Mouse (Mus musculus): ENCODE measurements at regions not wholly inside any gene's neighbourhood (a gene's known extent, or its start where the extent isn't known, plus 50 kb on each side); places are given as distances from the start of the nearest gene placed in this dataset.
A peak's percentile ranks its signal among the peaks of the same experiment; 100 is the strongest.

DNA sequence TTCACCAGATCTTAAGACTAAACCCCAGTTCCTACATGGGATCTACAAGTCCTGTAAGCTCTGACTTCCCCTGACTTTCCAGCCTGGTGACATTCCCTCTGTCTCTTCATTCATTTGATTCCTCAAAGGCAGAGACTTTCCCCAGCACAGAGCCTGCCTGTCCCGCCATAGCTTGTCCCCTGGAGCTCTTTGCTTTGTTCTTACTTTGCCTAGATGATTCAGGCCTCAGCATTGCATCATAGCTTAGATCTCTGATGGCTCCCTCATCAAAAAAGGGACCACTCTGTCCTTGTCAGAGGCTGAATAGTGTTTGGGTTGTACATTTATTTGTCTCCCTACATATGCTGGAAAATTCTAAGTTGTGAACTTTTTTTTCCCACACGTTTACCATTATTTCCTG, 57.6 kb upstream of the Exoc6 start:
- peak in 1 of 2 experiments; percentile 35 for DNase-seq

DNA sequence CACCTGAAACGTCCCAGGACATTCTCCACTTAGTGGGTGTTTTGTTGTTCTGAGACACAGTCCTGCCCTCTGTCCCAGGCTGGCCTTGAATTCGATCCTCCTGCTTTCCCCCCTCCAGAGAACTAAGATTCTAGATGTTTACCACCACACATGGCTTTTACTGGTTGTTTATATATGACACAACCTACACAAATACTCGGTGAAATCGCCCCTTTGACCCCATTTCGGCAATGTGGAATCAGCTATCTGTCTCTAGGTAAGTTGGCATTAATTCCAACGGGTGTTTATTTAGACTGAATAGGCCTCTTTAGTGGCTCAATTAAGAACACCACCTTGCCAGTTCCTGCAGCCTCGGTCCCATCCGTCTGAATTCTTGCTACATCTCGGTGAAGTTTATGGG, 56.8 kb upstream of the Exoc6 start:
- no peak for DNase-seq

DNA sequence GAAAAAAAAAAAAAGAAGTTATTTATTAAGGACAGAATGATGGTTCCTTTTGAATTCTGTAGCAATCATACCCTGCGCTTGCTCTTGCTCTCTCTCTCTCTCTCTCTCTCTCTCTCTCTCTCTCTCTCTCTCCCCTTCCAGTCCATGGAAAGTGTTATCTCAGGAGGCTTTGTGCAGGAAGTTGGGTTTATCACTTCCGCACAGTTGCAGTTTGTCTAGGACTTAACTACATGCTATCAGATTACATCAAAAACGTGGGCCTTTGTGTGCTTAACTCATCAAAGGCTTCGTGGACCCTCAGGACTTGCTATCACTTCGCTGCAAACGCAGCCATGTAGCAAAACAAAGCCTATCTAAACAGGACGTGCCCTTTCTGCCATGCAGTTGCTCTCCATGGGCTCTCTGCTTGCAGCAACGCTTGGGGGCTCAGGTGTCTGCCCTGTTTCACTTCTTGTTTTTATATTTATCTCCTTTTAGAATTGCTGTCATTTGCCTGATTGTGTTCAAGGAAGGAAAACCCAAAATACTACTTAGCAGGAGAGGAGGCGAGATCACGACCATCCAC, 56.2 kb upstream of the Exoc6 start:
- no peak for DNase-seq

DNA sequence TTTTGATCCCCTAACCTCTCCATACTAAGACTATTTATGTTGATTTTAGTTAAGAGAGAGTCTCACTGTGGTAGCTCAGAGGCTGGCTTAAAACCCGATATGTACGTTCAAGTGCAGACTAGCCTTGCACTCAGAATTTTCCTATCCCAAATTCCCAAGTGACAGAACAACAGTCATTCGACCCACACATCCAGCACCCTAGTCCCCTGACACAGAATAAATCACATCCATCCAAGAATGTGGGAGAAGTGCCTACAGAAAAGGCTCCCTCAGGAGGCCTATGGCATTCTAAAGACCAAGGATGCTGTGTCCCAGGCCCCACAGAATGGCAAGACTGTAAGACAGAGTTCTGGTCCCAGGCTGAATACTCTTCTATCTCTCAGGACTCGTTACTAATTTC, 55.4 kb upstream of the Exoc6 start:
- no peak for DNase-seq

GRCm38 (mm10) chr19:37495319-37496270, 54.6 kb upstream of the Exoc6 start:
- no peak for DNase-seq

DNA sequence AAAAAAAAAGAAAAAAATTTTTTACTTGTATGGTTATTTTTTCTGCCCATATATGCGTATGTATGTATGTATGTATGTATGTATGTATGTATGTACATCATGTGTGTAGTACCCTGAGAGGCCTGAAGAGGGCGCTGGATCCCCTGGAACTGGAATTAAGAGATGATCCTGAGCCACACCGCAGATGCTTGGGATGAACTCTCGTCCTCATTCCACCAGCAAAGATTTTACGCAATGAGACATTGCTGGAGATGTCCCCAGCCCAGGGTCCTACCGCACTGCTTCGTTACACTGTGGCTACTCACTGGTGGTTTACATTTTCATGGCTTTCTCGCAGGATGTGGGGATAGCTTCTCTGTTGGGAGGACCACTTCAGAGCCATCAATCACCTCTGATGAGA, 53.5 kb upstream of the Exoc6 start:
- DNase-seq: no peak

DNA sequence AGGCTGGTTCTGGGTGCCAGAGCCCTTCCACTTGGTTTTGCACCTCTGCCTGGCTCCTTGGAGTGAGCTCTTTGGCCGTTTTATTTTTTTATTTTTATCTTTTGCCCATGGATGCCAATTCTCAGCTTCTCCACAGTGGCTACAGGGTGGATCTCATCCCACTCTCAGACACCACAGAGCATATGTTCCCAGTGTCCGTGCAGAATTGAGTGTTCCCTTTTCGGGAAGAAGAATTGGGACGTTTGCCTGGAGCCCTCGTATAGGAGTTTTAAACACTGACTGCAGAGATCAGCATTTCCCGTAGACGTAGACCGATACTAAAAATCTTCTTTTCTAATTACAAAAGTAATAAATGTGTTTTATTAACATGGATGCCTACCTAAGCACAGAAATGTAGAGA, 53.1 kb upstream of the Exoc6 start:
- no peak for DNase-seq

- DNase-seq: no peak
Measured at GRCm38 (mm10) chr19:37498438-37498837, 51.8 kb upstream of the Exoc6 start.

Data from adrenal gland, postnatal 36 days (tissue).